Mouse (Mus musculus) heart, postnatal 0 days (tissue): ENCODE measurements at regions not wholly inside any gene's neighbourhood (a gene's known extent, or its start where the extent isn't known, plus 50 kb on each side); places are given as distances from the start of the nearest gene placed in this dataset.
"Not testable (repeated sequence)": the region's sequence is repeated elsewhere in the genome, so short reads cannot be mapped to it uniquely, and the experiment has no call there.

Experiments used
- CTCF ChIP-seq: IDR thresholded peaks from 2 replicates; pipeline ENCODE4 v1.5.1; 2016; ENCODE audit warnings: antibody characterized with exemption, control low read depth, low read depth
- EP300 ChIP-seq: IDR thresholded peaks from 2 replicates; pipeline ENCODE4 v1.6.1; 2016; ENCODE audit warnings: antibody characterized with exemption, low read depth

GRCm38 (mm10) chr13:62015424-62016167, 114.1 kb upstream of the Zfp808 start:
- TF ChIP-seq CTCF, EP300: not testable (repeated sequence)
